Mouse (Mus musculus): ENCODE measurements around the gene Gnai3.

DNA sequence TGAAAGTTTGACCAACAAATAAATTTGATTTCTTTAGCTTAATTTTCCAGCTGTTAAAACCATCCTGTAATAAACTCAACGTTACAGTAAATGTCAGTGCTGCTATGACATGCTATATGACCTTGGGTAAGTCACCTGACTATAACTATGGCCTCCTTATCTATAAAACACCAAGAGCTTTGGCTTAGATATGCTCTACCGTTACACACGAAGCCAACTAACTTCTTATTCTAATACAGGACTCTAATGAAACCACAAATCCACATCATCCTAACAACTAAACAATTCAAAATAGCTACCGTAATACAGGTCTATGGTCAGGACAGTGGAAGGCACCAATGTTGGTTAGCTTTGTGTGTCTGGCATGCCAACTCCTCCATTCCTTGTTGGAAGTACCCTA lies 16.1 kb downstream of the Gnai3 start:
- TF ChIP-seq CTCF (IDR thresholded peaks at IDR 0.05; ENCODE audit: borderline replicate concordance, control insufficient read depth, extremely low read depth, insufficient read depth, low read length, poor library complexity) = no peak
- no peak for TF ChIP-seq POLR2A (IDR thresholded peaks at IDR 0.05; ENCODE audit: control insufficient read depth, extremely low read depth, insufficient read depth, low read length, poor library complexity)
